Mouse (Mus musculus): ENCODE results near the gene Nudt16. TPM values are rescaled to one million over a fixed set of nuclear protein-coding genes. Genes with fewer than 3 reads are reported as not detected.

Nudt16 gene
- polyA plus RNA-seq, 1 experiment from 2014 or later = 9.2 TPM

Other genes starting within 250 kb of the Nudt16 start
- 107 and 111 TPM in 2 replicates for gene Mrpl3, start 78.6 kb downstream of the Nudt16 start, polyA plus RNA-seq (2015; fragmentation: Nextera tagmentation; extraction: Ambion mirVana)
- gene 1700080E11Rik, start 13.3 kb upstream of the Nudt16 start, polyA plus RNA-seq (2015; fragmentation: Nextera tagmentation; extraction: Ambion mirVana) = not detected in 2 replicates

All from limb, embryonic 13.5 days (tissue).